Mouse (Mus musculus) CH12.LX (cell line): ENCODE data around the gene Brdt. TPM values are rescaled to one million over a fixed set of nuclear protein-coding genes. Genes with fewer than 3 reads are reported as not detected.

Source experiments
- DNase-seq: peaks from one replicate; pipeline ENCODE4 v3.0.0-alpha.2; 2013; ENCODE audit errors: extremely low read depth
- H3K27ac ChIP-seq: 2 replicates; pipeline ENCODE4 v1.5.1; 2012; ENCODE audit warnings: low read depth, mild to moderate bottlenecking, control low read depth, moderate library complexity; ENCODE audit not compliant: insufficient read depth
- H3K27me3 ChIP-seq: replicated peaks from 2 replicates; pipeline ENCODE3; 2012; ENCODE audit warnings: inconsistent platforms
- H3K36me3 ChIP-seq, 2 experiments: replicated peaks in 1 of 2; 2 replicates each; pipeline versions ENCODE3 to v1.6.1; 2012; ENCODE audit warnings: inconsistent platforms in 1 of 2, low read length in 1 of 2, mild to moderate bottlenecking in 1 of 2, mixed read lengths in 1 of 2, moderate library complexity in 1 of 2; ENCODE audit not compliant: control insufficient read depth in 1 of 2, insufficient read depth in 1 of 2
- H3K4me1 ChIP-seq, 2 experiments: 2 replicates each; pipeline ENCODE4 v1.6.1; 2012; ENCODE audit warnings: inconsistent platforms in 1 of 2, moderate library complexity in 1 of 2; ENCODE audit not compliant: insufficient read depth in 2 of 2, control insufficient read depth in 1 of 2
- H3K4me2 ChIP-seq: 2 replicates; pipeline ENCODE4 v1.6.1; 2012; ENCODE audit warnings: low read depth, mild to moderate bottlenecking, control low read depth; ENCODE audit not compliant: poor library complexity, insufficient read depth, severe bottlenecking
- H3K4me3 ChIP-seq, 3 experiments: fragments of 150-350 bp in 1 of 3; sonication (generic) in 1 of 3; replicated peaks in 1 of 3; 2 replicates each; pipeline versions ENCODE3 to v1.5.1; 2011 to 2012; ENCODE audit warnings: low read depth in 2 of 3, low read length in 2 of 3, mild to moderate bottlenecking in 2 of 3, moderate library complexity in 2 of 3, control low read depth in 1 of 3, improper control_type of control experiment in 1 of 3, inconsistent platforms in 1 of 3, mixed read lengths in 1 of 3; ENCODE audit not compliant: poor library complexity in 1 of 3
- H3K79me2 ChIP-seq: replicated peaks from 2 replicates; pipeline ENCODE4 v1.6.1; 2012; ENCODE audit warnings: mild to moderate bottlenecking, moderate library complexity; ENCODE audit not compliant: control insufficient read depth, poor library complexity, insufficient read depth, severe bottlenecking; ENCODE audit errors: extremely low read depth
- H3K9ac ChIP-seq: 2 replicates; pipeline ENCODE4 v1.6.1; 2012; ENCODE audit warnings: low read depth, mild to moderate bottlenecking, control low read depth, moderate library complexity; ENCODE audit not compliant: insufficient read depth
- H3K9me3 ChIP-seq: replicated peaks from 2 replicates; pipeline ENCODE3; 2012; ENCODE audit warnings: low read length, inconsistent platforms, mixed read lengths
- CHD1 ChIP-seq: IDR thresholded peaks from 2 replicates; pipeline ENCODE4 v1.6.1; 2012; ENCODE audit warnings: low read depth, low read length, improper control_type of control experiment, inconsistent platforms
- CHD2 ChIP-seq: IDR thresholded peaks from 2 replicates; pipeline ENCODE4 v1.6.1; 2011; ENCODE audit warnings: low read length, improper control_type of control experiment
- CTCF ChIP-seq, 2 experiments: IDR thresholded peaks in 1 of 2; conservative IDR thresholded peaks in 1 of 2; 2 replicates each; pipeline ENCODE4 v1.5.1; 2011 to 2012; ENCODE audit warnings: low read depth in 2 of 2, low read length in 2 of 2, improper control_type of control experiment in 1 of 2, inconsistent platforms in 1 of 2, mild to moderate bottlenecking in 1 of 2, moderate library complexity in 1 of 2
- E2F4 ChIP-seq: IDR thresholded peaks from 2 replicates; pipeline ENCODE4 v1.6.1; 2011; ENCODE audit warnings: low read depth, low read length, improper control_type of control experiment; ENCODE audit not compliant: insufficient replicate concordance
- ELF1 ChIP-seq: IDR thresholded peaks from 2 replicates; pipeline ENCODE4 v1.6.1; 2014; ENCODE audit warnings: low read depth, mild to moderate bottlenecking, inconsistent platforms, low read length, improper control_type of control experiment
- EP300 ChIP-seq: IDR thresholded peaks from 2 replicates; pipeline ENCODE4 v1.6.1; 2011; ENCODE audit warnings: low read length, improper control_type of control experiment
- IRF4 ChIP-seq: IDR thresholded peaks from 2 replicates; pipeline ENCODE4 v1.6.1; 2014; ENCODE audit warnings: low read depth, mild to moderate bottlenecking, inconsistent platforms, low read length, improper control_type of control experiment
- JUND ChIP-seq: conservative IDR thresholded peaks from 2 replicates; pipeline ENCODE4 v1.6.1; 2011; ENCODE audit warnings: low read depth, low read length, improper control_type of control experiment
- MAFK ChIP-seq: IDR thresholded peaks from 2 replicates; pipeline ENCODE4 v1.6.1; 2011; ENCODE audit warnings: low read length, improper control_type of control experiment; ENCODE audit not compliant: insufficient replicate concordance
- MAX ChIP-seq: IDR thresholded peaks from 2 replicates; pipeline ENCODE4 v1.6.1; 2011; ENCODE audit warnings: low read length, improper control_type of control experiment
- MXI1 ChIP-seq: IDR thresholded peaks from 2 replicates; pipeline ENCODE4 v1.6.1; 2011; ENCODE audit warnings: mild to moderate bottlenecking, low read depth, low read length, improper control_type of control experiment
- MYC ChIP-seq: IDR thresholded peaks from 2 replicates; pipeline ENCODE4 v1.6.1; 2011; ENCODE audit warnings: low read depth, mild to moderate bottlenecking, improper control_type of control experiment, low read length
- POLR2A ChIP-seq: IDR thresholded peaks from 2 replicates; pipeline ENCODE4 v1.6.1; 2011; ENCODE audit warnings: low read depth, mild to moderate bottlenecking, improper control_type of control experiment, low read length
- RCOR1 ChIP-seq: conservative IDR thresholded peaks from 2 replicates; pipeline ENCODE4 v1.6.1; 2012; ENCODE audit warnings: low read depth, mild to moderate bottlenecking, inconsistent platforms, low read length, improper control_type of control experiment
- SMC3 ChIP-seq: IDR thresholded peaks from 2 replicates; pipeline ENCODE4 v1.6.1; 2011; ENCODE audit warnings: low read depth, low read length, improper control_type of control experiment
- TBP ChIP-seq: conservative IDR thresholded peaks from 2 replicates; pipeline ENCODE4 v1.6.1; 2011; ENCODE audit warnings: low read depth, low read length, improper control_type of control experiment
- TCF12 ChIP-seq: IDR thresholded peaks from 2 replicates; pipeline ENCODE4 v1.6.1; 2014; ENCODE audit warnings: low read depth, mild to moderate bottlenecking, inconsistent platforms, low read length, improper control_type of control experiment
- USF1 ChIP-seq: IDR thresholded peaks from 2 replicates; pipeline ENCODE4 v1.6.1; 2014; ENCODE audit warnings: low read depth, mild to moderate bottlenecking, inconsistent platforms, low read length, improper control_type of control experiment
- ZKSCAN1 ChIP-seq: IDR thresholded peaks from 2 replicates; pipeline ENCODE4 v1.6.1; 2012; ENCODE audit warnings: low read depth, inconsistent platforms, low read length, improper control_type of control experiment, borderline replicate concordance
- ZMIZ1 ChIP-seq: IDR thresholded peaks from 2 replicates; pipeline ENCODE4 v1.6.1; 2012; ENCODE audit warnings: low read depth, mild to moderate bottlenecking, inconsistent platforms, low read length, improper control_type of control experiment
- ZNF384 ChIP-seq: IDR thresholded peaks from 2 replicates; pipeline ENCODE4 v1.6.1; 2012; ENCODE audit warnings: low read depth, low read length, improper control_type of control experiment, inconsistent platforms
- dilution Hi-C: fragments of 300-500 bp; cut with MboI; formaldehyde crosslinking; loops from 2 replicates; pipeline ENCODE4 v1.14.3; 2020; ENCODE audit warnings: low sequenced_read_pairs; ENCODE audit not compliant: extremely low pct_unique_long_range_greater_than_20kb, extremely low pct_ligation_motif_present
- in situ Hi-C: fragments of 300-500 bp; cut with MboI; formaldehyde crosslinking; loops from 3 replicates; pipeline ENCODE4 v1.14.3; 2019; ENCODE audit warnings: low sequenced_read_pairs, low pct_ligation_motif_present, low pct_unique_long_range_greater_than_20kb, mixed read lengths
- polyA plus RNA-seq: library from polyadenylated mRNA; unstranded; fragments of >175 nt; gene quantifications from 2 replicates; pipeline ENCODE4 v1.2.1, GENCODE M21; 2012; ENCODE audit warnings: low read depth; ENCODE audit not compliant: insufficient read length
- total RNA-seq, 2 experiments: library from RNA; depleted of rRNA; stranded (reverse); fragments of 300-350 nt in 1 of 2; fragments of >200 nt in 1 of 2; gene quantifications; 2 replicates each; pipeline ENCODE4 v1.2.3; 2012 to 2014

Gene Brdt
- total and polyA plus RNA-seq, 3 experiments = 0.56 to 0.98 (median 0.59) TPM

- H3K27me3 ChIP-seq = no peaks in the 10 kb centered on the region
- TF ChIP-seq ELF1 = no peak
- no peak for TF ChIP-seq IRF4
- TF ChIP-seq ZNF384 = no peak
- no peak for TF ChIP-seq E2F4
- TF ChIP-seq CHD2 = no peak
- TF ChIP-seq MAFK = no peak
- no peak for TF ChIP-seq SMC3
- TF ChIP-seq MYC = no peak
- no peak for TF ChIP-seq RCOR1
- TF ChIP-seq MAX = no peak
- no peak for TF ChIP-seq TCF12
- TF ChIP-seq ZKSCAN1 = no peak
- TF ChIP-seq EP300 = no peak
- TF ChIP-seq MXI1 = no peak
- dilution Hi-C loops (no loop called here), in situ Hi-C loops (loop anchor here (10.0 kb wide), 1 partner anchor 289 kb away; no protein-coding TSS in a partner anchor)
- H3K4me2 ChIP-seq = no peak overlapping the region
- no peak overlapping the region for H3K9ac ChIP-seq
- no peak overlapping the region for H3K27ac ChIP-seq
- H3K9me3 ChIP-seq = peaks cover 7% of the 10 kb centered on the region
- no peaks in the 10 kb centered on the region for H3K36me3 ChIP-seq
- H3K79me2 ChIP-seq = no peaks in the 10 kb centered on the region
- DNase-seq = no peak
- H3K4me1 ChIP-seq = peaks cover 6 to 7% of the 10 kb centered on the region in 2 experiments; a peak in 2 of 4 replicates
- no peak overlapping the region for H3K4me3 ChIP-seq
These were observed 46.9 kb upstream of the Brdt start for GRCm38 (mm10) chr5:107283935-107284524.

- dilution Hi-C loops (no loop called here), in situ Hi-C loops (loop anchor here (10.0 kb wide), 1 partner anchor 291 kb away; no protein-coding TSS in a partner anchor)
- no peak overlapping the region for H3K27ac ChIP-seq
- no peaks in the 10 kb centered on the region for H3K79me2 ChIP-seq
- peaks cover 8% of the 10 kb centered on the region for H3K9me3 ChIP-seq
- peaks cover 6 to 7% of the 10 kb centered on the region in 2 experiments; a peak in 2 of 4 replicates for H3K4me1 ChIP-seq
- DNase-seq = no peak
- H3K4me2 ChIP-seq = no peak overlapping the region
- no peaks in the 10 kb centered on the region for H3K27me3 ChIP-seq
- H3K9ac ChIP-seq = no peak overlapping the region
- H3K36me3 ChIP-seq = no peaks in the 10 kb centered on the region
- TF ChIP-seq USF1 (no peak), EP300 (no peak), MXI1 (no peak), TBP (no peak), ZKSCAN1 (no peak), CTCF (conservative IDR thresholded peaks at IDR 0.05 in 1 of 2, IDR thresholded peaks at IDR 0.05 in 1 of 2; ENCODE audit: low read depth in 2 of 2, low read length in 2 of 2) (no peak), JUND (no peak), POLR2A (no peak), MAX (no peak), MYC (no peak), CHD1 (no peak), ZMIZ1 (no peak)
- no peak overlapping the region for H3K4me3 ChIP-seq
These were observed 45.4 kb upstream of the Brdt start for GRCm38 (mm10) chr5:107285563-107285962.
